Mouse (Mus musculus) monocyte, adult 5-6 weeks (primary cell): ENCODE data around the gene Cant1. TPM values are rescaled to one million over a fixed set of nuclear protein-coding genes. Genes with fewer than 3 reads are reported as not detected.

ENCODE experiments used
- ATAC-seq: fragments of 153-309, 156-312 bp; replicated peaks from 2 replicates; pipeline ENCODE4 v1.8.0; 2017; ENCODE audit warnings: mild to moderate bottlenecking; ENCODE audit not compliant: low TSS enrichment, insufficient number of reproducible peaks, severe bottlenecking, poor library complexity, low FRiP score
- total RNA-seq: library from RNA; stranded (forward); fragments of 200-1000, 200-491, 200-594 nt; gene quantifications from 3 replicates; pipeline ENCODE4 v1.2.3, GENCODE M21; 2017

Gene Cant1
- total RNA-seq, 1 experiment from 2014 or later: 16.7 TPM

GRCm38 (mm10) chr11:118411271-118411670 lies 7.6 kb downstream of the Cant1 start:
- no peak for ATAC-seq

GRCm38 (mm10) chr11:118410479-118410878 lies 8.4 kb downstream of the Cant1 start:
- no peak for ATAC-seq

GRCm38 (mm10) chr11:118410073-118410444 lies 8.8 kb downstream of the Cant1 start:
- no peak for ATAC-seq

GRCm38 (mm10) chr11:118409106-118410072 lies 9.5 kb downstream of the Cant1 start:
- ATAC-seq: no peak

GRCm38 (mm10) chr11:118408051-118408740 lies 10.7 kb downstream of the Cant1 start:
- ATAC-seq: no peak

GRCm38 (mm10) chr11:118407318-118407910 lies 11.5 kb downstream of the Cant1 start:
- ATAC-seq: no peak

- ATAC-seq: no peak
Measured at GRCm38 (mm10) chr11:118406521-118406920, 12.4 kb downstream of the Cant1 start.

- no peak for ATAC-seq
Measured at GRCm38 (mm10) chr11:118405311-118405710, 13.6 kb downstream of the Cant1 start.

- ATAC-seq: no peak
Measured at GRCm38 (mm10) chr11:118403951-118404899, 14.7 kb downstream of the Cant1 start.

- ATAC-seq: no peak
Measured at GRCm38 (mm10) chr11:118403183-118403582, 15.7 kb downstream of the Cant1 start.

GRCm38 (mm10) chr11:118401760-118402280 lies 17.1 kb downstream of the Cant1 start, which contains the start of gene Lgals3bp:
Lgals3bp (minus strand) TSS chr11:118402092.
- peak; percentile 69 for ATAC-seq

GRCm38 (mm10) chr11:118401195-118401594 lies 17.7 kb downstream of the Cant1 start:
- ATAC-seq: no peak

- no peak for ATAC-seq
Measured at GRCm38 (mm10) chr11:118400566-118400936, 18.3 kb downstream of the Cant1 start.

- no peak for ATAC-seq
Measured at GRCm38 (mm10) chr11:118399891-118400565, 18.9 kb downstream of the Cant1 start.

- ATAC-seq: no peak
Measured at GRCm38 (mm10) chr11:118397806-118398530, 20.9 kb downstream of the Cant1 start.

GRCm38 (mm10) chr11:118394538-118394937 lies 24.3 kb downstream of the Cant1 start:
- ATAC-seq: no peak

GRCm38 (mm10) chr11:118393991-118394390 lies 24.9 kb downstream of the Cant1 start:
- no peak for ATAC-seq
